Mouse (Mus musculus) lung, postnatal 0 days (tissue): ENCODE measurements around the gene Cd40.

Experiments
- CTCF ChIP-seq: IDR thresholded peaks from 2 replicates; pipeline ENCODE4 v1.5.1; 2016; ENCODE audit warnings: antibody characterized with exemption, mild to moderate bottlenecking
- EP300 ChIP-seq: IDR thresholded peaks from 2 replicates; pipeline ENCODE4 v1.6.1; 2016; ENCODE audit warnings: antibody characterized with exemption, mild to moderate bottlenecking, control low read depth

GRCm38 (mm10) chr2:165055905-165056304, 478 bp downstream of the Cd40 start:
- TF ChIP-seq CTCF (0 out of 2 replicates have a peak, but pooled peaks have one; percentile 6), EP300 (no peak)
